Mouse (Mus musculus) lung, adult 2 months (tissue): Measurements from ENCODE around the gene Rbm10. TPM values are rescaled to one million over a fixed set of nuclear protein-coding genes. Genes with fewer than 3 reads are reported as not detected.

Source experiments
- DNase-seq: peaks from one replicate; pipeline ENCODE4 v3.0.0; 2022
- H3K4me1 ChIP-seq: fragments of 200-500 bp; 2 replicates; pipeline ENCODE4 v1.6.1; 2011; ENCODE audit warnings: low read length; ENCODE audit not compliant: control insufficient read depth, insufficient read depth
- H3K4me3 ChIP-seq: fragments of 200-500 bp; replicated peaks from 2 replicates; pipeline ENCODE3; 2011; ENCODE audit warnings: low read depth, mild to moderate bottlenecking, control low read depth, low read length; ENCODE audit errors: extremely low read depth
- CTCF ChIP-seq: fragments of 200-500 bp; IDR thresholded peaks from 2 replicates; pipeline ENCODE4 v1.5.1; 2011; ENCODE audit warnings: mild to moderate bottlenecking, low read length, control low read depth; ENCODE audit not compliant: insufficient read depth
- POLR2A ChIP-seq: fragments of 200-500 bp; IDR thresholded peaks from 2 replicates; pipeline ENCODE4 v1.6.1; 2011; ENCODE audit warnings: low read depth, mild to moderate bottlenecking, control low read depth, low read length, borderline replicate concordance; ENCODE audit errors: extremely low read depth
- WGBS: fragments of 180-500 bp; shearing (Covaris S2); methylation state at CpG from one replicate; pipeline ENCODE4 v1.1.7; 2018; 5-methylcytosine and 5-hydroxymethylcytosine counted together
- polyA plus RNA-seq: library from polyadenylated mRNA; depleted of rRNA; stranded (reverse); fragments of >200 nt; gene quantifications from 2 replicates; pipeline ENCODE4 v1.2.3, GENCODE M21; 2012

The Rbm10 gene
- polyA plus RNA-seq, 1 experiment = 51.4 TPM

DNA sequence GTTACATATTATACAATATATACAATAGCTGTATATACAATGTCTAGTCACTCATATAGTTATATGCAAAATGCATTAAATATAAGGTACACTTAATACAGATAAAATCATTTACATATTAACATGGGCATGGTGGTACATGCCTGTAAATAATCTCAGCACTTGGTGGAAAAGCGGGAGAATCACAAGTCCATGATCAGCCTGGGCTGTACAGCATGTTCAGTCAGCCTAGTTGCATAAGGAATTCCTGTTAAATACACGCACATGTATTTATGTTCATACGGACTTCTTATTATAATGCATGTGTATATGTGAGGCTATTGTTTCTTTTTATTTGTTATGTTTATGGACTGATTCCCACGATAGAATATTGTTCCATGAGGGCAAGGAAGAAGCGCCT lies 40.3 kb downstream of the Rbm10 start:
- no peak for DNase-seq
- TF ChIP-seq CTCF (no peak), POLR2A (no peak)
- H3K4me3 ChIP-seq = no peak overlapping the region
- H3K4me1 ChIP-seq = no peaks in the 10 kb centered on the region
- 30% methylated on average over 5 of the region's 5 CpGs for WGBS

DNA sequence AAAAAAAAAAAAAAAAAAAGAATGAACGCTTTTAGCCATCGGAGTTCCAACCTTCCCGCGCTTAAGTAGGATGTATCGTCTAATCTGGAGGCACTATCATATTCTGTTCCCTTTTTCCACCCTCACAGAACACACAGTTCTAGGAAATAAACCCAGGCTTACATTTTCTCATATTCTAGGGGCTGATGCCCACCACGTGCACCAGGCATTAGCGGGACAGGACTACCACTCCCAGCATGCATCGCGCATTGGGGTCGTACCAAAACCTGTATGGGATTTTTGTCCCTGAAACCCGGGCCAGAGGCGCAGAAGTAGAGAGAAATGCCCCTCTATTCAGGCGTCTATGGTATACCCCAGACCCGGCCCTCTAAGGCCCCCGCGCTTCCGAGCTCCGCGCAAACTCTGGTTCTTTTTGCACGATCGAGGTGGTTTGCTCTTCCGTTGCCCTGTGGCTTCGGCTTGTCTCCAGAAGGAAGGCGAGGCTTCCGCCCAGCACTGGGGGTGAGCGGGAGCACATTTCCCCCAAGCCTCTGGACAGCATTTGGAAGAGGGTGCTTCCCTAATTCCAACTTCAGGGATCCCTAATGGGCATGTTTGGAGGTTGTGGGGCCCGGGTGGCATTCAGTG lies 40.8 kb downstream of the Rbm10 start, which contains the start of gene Uba1:
Gene Uba1, plus strand, starts transcription at position 301 of the 627 bp plus-strand sequence.
- 28% methylated on average over 27 of the region's 27 CpGs for WGBS
- no peaks in the 10 kb centered on the region for H3K4me1 ChIP-seq
- H3K4me3 ChIP-seq = peak within 1 kb of the TSS; percentile 42
- peak; percentile 54 for DNase-seq
- peak; percentile 29; the same call in 1 of the 2 replicates for TF ChIP-seq POLR2A
- no peak for TF ChIP-seq CTCF

DNA sequence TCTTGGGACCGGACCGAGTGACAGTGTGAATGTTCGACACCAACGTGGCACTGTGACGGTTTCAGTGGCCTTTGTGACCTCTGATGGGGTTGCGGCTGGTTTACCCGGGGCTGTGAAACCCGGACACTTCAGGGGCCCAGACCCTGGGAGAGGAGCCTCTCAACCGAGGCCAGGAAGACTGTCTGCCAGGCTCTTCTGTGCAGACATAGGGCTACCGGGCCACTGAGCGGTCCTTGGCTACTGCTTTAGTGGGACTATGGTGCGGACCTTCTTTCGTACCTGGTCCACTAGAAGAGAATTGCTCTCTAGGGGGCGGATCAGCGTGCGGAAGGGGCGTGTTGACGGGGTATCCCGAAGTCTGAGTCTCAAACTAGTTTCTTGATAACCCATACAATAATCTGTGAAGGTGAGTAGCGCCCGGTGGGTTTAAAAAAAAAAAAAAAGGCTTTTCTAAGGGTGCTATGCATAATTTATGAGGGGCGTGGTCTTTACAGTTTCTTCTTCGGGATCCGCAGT lies 41.6 kb downstream of the Rbm10 start:
- DNase-seq = peak; percentile 13
- peak overlapping the region; percentile 42 for H3K4me3 ChIP-seq
- no peak for TF ChIP-seq CTCF
- no peak for TF ChIP-seq POLR2A
- WGBS = 26% methylated on average over 24 of the region's 24 CpGs
- no peaks in the 10 kb centered on the region for H3K4me1 ChIP-seq

DNA sequence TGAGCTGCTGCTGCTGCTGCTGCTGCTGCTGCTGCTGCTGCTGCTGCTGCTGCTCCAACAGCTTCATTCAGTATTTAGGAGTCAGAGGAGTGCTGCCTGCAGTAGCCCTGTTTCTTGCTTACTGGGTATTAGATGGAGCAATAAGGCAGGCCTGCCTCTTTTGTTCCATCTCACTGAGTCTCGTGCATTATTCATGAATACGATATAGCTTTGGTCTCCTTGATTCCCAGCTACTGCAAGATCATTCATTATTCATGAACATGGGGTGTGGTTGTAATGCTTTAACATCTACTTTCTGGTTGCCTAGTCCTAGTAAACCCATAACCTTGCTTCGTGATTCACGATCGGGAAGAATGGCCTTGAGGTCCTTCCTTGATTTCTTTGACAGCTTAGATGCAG lies 45.0 kb downstream of the Rbm10 start:
- TF ChIP-seq POLR2A (no peak), CTCF (no peak)
- no peak for DNase-seq
- Histone ChIP-seq H3K4me1 (no peaks in the 10 kb centered on the region; the same call in 1 of the 2 replicates), H3K4me3 (no peak overlapping the region)
- 39% methylated on average over 5 of the region's 5 CpGs for WGBS

DNA sequence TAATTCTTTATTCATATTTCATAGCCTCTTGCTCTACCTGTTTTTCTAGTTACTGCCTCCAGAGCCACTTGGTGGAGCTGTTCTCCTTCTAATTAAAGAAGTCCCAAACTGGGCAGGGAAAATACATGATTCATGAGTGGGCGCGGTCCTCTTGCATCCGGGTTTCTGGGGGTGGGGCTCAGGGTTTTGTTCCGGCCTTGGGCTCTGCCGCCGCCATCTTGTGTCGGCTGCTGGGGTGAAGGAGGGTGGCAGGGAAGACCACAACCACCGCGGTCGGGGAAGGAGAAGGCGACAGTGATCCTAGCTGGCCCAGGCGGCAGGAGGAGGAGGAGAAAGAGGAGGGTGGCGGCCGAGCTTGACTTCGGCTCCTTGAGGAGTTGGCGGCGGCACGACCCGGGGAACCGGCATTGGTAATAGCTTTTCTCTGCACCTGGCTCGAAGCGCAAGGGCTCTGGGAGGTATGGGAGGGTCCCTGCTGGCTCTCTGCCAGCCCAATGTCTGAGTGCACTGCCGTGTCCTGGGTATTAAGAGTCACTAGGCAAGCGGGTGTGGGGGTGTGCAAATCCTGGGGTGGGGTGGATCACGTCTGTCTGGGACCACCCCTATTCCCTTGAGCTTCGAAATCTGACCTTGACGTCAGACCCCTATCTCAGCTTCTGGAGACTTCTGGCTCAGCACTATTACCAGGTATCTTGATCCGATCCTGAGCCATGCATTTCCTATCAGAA lies 45.6 kb downstream of the Rbm10 start:
- DNase-seq = peak; percentile 70
- 23% methylated on average over 28 of the region's 28 CpGs for WGBS
- H3K4me3 ChIP-seq = peak overlapping the region; percentile 94
- TF ChIP-seq CTCF (0 out of 2 replicates have a peak, but pooled peaks have one; percentile 8), POLR2A (peak; percentile 72; the same call in 1 of the 2 replicates)
- H3K4me1 ChIP-seq = no peaks in the 10 kb centered on the region; the same call in 1 of the 2 replicates

DNA sequence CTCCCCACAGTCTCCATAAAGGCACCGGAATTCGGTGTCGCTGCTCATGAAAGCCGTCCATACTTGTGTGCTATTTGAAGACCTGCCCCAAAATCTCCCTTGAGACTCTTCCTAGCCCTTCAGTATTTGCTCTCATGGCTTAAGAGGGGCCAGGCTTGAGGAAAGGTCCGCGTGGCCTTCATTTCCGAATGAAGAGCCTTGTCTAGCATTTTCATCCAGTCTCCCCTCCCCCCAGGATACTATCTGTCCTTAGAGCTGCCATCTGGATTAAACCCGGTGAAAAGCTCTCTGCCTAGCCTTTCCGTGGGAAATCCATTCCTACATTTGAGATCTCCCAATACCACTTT lies 46.1 kb downstream of the Rbm10 start:
- 34% methylated on average over 9 of the region's 9 CpGs for WGBS

DNA sequence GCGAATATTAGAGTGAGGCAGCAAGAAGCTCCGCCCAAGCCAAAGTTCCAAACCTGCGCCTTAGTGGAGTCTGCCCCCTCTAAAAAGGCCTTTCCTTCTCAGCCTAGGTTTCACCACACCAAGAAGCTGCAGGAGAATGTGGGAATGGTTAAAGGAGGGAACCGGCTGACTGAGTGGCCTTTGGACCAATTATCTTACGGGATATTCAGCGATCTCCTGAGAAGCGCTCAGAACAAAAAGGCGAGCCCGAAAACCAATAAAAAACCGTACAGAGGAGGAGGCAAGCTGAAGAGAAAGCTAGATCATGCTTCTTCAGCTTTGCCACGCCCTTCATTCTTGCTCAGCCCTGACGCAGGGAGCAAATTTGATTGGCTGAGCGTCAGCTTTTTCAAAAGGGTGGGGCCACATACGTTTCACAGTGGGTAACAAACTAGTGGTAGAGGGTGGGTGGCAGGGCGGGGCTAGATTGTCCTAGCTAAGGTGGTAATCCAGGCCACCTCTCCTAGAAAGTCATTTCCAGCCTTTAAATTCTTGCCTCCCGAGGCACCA lies 70.3 kb downstream of the Rbm10 start, which contains the start of gene Cdk16:
Gene Cdk16, plus strand, starts transcription at position 436 of the 549 bp plus-strand sequence.
- H3K4me3 ChIP-seq = peak within 1 kb of the TSS; percentile 88
- TF ChIP-seq CTCF (no peak), POLR2A (0 out of 2 replicates have a peak, but pooled peaks have one; percentile 11)
- peaks cover 8% of the 10 kb centered on the region; the same call in 1 of the 2 replicates for H3K4me1 ChIP-seq
- 24% methylated on average over 16 of the region's 16 CpGs for WGBS
- DNase-seq = peak; percentile 72

More for the DNA sequence above, 46.1 kb downstream of the Rbm10 start:
- TF ChIP-seq POLR2A (no peak), CTCF (no peak)
- Histone ChIP-seq H3K4me3 (peak overlapping the region; percentile 94), H3K4me1 (no peaks in the 10 kb centered on the region; the same call in 1 of the 2 replicates)
- no peak for DNase-seq

DNA sequence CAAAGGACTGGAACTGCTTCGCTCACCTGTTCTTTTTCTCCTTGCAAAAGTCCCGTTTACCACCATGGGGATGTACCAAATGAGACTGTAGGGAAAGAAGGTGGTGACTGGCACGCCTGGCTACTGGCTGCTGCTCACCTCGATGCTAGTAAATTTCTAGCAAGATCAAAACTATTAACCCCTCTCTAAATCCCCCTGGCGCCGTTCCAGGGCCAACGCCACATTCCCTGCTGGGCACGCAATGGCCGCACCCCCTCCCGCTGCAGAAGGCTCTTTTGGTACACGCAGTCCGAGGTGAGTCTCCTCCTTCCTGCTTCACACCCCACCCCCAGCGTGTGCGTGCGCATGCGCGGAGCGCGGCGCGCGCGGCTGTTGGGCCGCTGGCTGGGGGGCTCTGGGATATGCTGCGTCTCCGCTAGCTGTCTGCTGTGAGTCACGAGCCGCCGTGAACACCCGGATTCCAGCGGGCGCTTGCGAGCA lies 70.8 kb downstream of the Rbm10 start:
- peak; percentile 68; the same call in 1 of the 2 replicates for TF ChIP-seq POLR2A
- TF ChIP-seq CTCF = no peak

DNA sequence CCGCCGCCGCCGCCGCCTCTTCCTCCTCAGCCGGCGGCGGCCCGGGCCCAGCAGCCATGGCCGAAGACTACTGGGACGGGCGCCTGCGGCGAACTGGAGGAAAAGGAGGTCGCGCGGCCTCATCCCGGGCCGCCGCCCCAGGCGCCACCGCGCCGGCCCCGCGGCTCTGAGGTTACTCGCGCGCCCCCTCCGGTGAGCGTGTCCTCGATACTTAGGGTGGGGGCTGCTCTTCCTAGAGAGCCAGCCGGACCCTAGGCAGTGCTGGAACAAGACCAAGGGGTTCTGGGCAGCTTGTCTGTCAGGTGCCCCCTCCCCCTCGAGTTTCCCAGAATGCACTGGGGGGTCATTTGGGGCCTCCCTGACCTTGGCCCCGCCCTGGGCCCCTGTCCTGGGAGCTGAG lies 71.3 kb downstream of the Rbm10 start:
- DNase-seq = peak; percentile 48
- TF ChIP-seq POLR2A (no peak), CTCF (no peak)
- Histone ChIP-seq H3K4me3 (peak overlapping the region; percentile 88), H3K4me1 (peaks cover 8% of the 10 kb centered on the region; the same call in 1 of the 2 replicates)
- WGBS = 37% methylated on average over 32 of the region's 35 CpGs

More for the DNA sequence above, 70.8 kb downstream of the Rbm10 start:
- Histone ChIP-seq H3K4me3 (peak overlapping the region; percentile 88), H3K4me1 (peaks cover 8% of the 10 kb centered on the region; the same call in 1 of the 2 replicates)
- 18% methylated on average over 33 of the region's 33 CpGs for WGBS
- peak; percentile 77 for DNase-seq
